Mouse (Mus musculus) kidney, postnatal 25 days (tissue): ENCODE data around the gene Rhbdd1.

ENCODE experiments used
- DNase-seq, 2 experiments: peaks; one replicate each; pipeline ENCODE4 v3.0.0; 2021; ENCODE audit warnings: mixed read lengths in 2 of 2

Rhbdd1 gene

GRCm38 (mm10) chr1:82291930-82292712 lies 24.1 kb upstream of the Rhbdd1 start:
- DNase-seq: no peak

- peak; percentile 63 to 76 for DNase-seq
Measured at GRCm38 (mm10) chr1:82292771-82293170, 23.5 kb upstream of the Rhbdd1 start.

- DNase-seq: peak in 1 of 2 experiments; percentile 56
Measured at GRCm38 (mm10) chr1:82294102-82294501, 22.1 kb upstream of the Rhbdd1 start.

GRCm38 (mm10) chr1:82298586-82298985 lies 17.7 kb upstream of the Rhbdd1 start:
- DNase-seq: no peak

- DNase-seq: no peak
Measured at GRCm38 (mm10) chr1:82304483-82304882, 11.8 kb upstream of the Rhbdd1 start.

GRCm38 (mm10) chr1:82316746-82317126 lies 484 bp downstream of the Rhbdd1 start:
- DNase-seq: no peak

- no peak for DNase-seq
Measured at GRCm38 (mm10) chr1:82320456-82320855, 4.2 kb downstream of the Rhbdd1 start.

GRCm38 (mm10) chr1:82320864-82321263 lies 4.6 kb downstream of the Rhbdd1 start:
- no peak for DNase-seq

GRCm38 (mm10) chr1:82321441-82321840 lies 5.2 kb downstream of the Rhbdd1 start:
- DNase-seq: no peak

- no peak for DNase-seq
Measured at GRCm38 (mm10) chr1:82324131-82324785, 8.0 kb downstream of the Rhbdd1 start.

- no peak for DNase-seq
Measured at GRCm38 (mm10) chr1:82326120-82326519, 9.9 kb downstream of the Rhbdd1 start.

- DNase-seq: no peak
Measured at GRCm38 (mm10) chr1:82328033-82328775, 12.0 kb downstream of the Rhbdd1 start.

GRCm38 (mm10) chr1:82329237-82329953 lies 13.1 kb downstream of the Rhbdd1 start:
- no peak for DNase-seq

GRCm38 (mm10) chr1:82329954-82330247 lies 13.6 kb downstream of the Rhbdd1 start:
- DNase-seq: no peak

- no peak for DNase-seq
Measured at GRCm38 (mm10) chr1:82334506-82334905, 18.3 kb downstream of the Rhbdd1 start.

GRCm38 (mm10) chr1:82353089-82353488 lies 36.8 kb downstream of the Rhbdd1 start:
- DNase-seq: no peak

- no peak for DNase-seq
Measured at GRCm38 (mm10) chr1:82353755-82354154, 37.5 kb downstream of the Rhbdd1 start.

- peak; percentile 8 to 45 for DNase-seq
Measured at GRCm38 (mm10) chr1:82358871-82359647, 42.8 kb downstream of the Rhbdd1 start.

GRCm38 (mm10) chr1:82359648-82360026 lies 43.4 kb downstream of the Rhbdd1 start:
- DNase-seq: no peak

- no peak for DNase-seq
Measured at GRCm38 (mm10) chr1:82361240-82361639, 45.0 kb downstream of the Rhbdd1 start.

GRCm38 (mm10) chr1:82362165-82362564 lies 45.9 kb downstream of the Rhbdd1 start:
- no peak for DNase-seq

GRCm38 (mm10) chr1:82364047-82364446 lies 47.8 kb downstream of the Rhbdd1 start:
- no peak for DNase-seq
